Mouse (Mus musculus): Measurements from ENCODE around the gene Dusp3. TPM values are rescaled to one million over a fixed set of nuclear protein-coding genes. Genes with fewer than 3 reads are reported as not detected.

Gene Dusp3
- polyA plus RNA-seq, 1 experiment from 2014 or later = 14.5 TPM

DNA sequence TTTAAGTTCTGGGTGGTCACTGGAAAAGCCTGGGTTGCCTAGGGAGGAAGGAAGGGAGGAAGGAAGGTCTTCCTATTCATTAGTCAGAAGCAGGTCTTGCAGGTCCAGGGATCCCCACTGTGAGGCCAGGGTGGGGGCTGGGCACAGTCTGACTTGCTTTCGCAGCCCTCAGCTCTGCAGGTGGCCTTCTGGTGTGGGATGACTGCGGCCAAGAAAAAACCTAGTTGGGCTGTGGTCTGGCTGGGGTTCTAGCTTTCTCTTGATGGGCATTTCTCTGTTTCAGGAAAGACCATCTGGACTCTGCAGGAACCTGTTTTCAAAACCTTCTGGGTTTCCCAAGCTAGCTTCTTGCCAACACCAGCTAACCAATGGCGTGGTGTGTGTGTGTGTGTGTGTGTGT is 43.8 kb downstream of the Dusp3 start:
- Histone ChIP-seq H3K27me3 (replicated peaks; ENCODE audit: control insufficient read depth, insufficient read depth, low read length) (peaks cover under 1% of the 10 kb centered on the region; the same call in 1 of the 2 replicates), H3K27ac (ENCODE audit: low read length) (no peak overlapping the region), H3K4me1 (replicated peaks; ENCODE audit: control insufficient read depth, insufficient read depth, low read length) (no peaks in the 10 kb centered on the region), H3K4me3 (replicated peaks; ENCODE audit: low read length) (no peak overlapping the region), H3K4me2 (ENCODE audit: low read length) (no peak overlapping the region), H3K9me3 (ENCODE audit: control insufficient read depth, low read length) (no peaks in the 10 kb centered on the region), H3K9ac (replicated peaks; ENCODE audit: low read depth, low read length) (no peak overlapping the region), H3K36me3 (ENCODE audit: control insufficient read depth, insufficient read depth) (no peaks in the 10 kb centered on the region)
- ATAC-seq = no peak
- 42% methylated on average over 3 of the region's 3 CpGs for WGBS

DNA sequence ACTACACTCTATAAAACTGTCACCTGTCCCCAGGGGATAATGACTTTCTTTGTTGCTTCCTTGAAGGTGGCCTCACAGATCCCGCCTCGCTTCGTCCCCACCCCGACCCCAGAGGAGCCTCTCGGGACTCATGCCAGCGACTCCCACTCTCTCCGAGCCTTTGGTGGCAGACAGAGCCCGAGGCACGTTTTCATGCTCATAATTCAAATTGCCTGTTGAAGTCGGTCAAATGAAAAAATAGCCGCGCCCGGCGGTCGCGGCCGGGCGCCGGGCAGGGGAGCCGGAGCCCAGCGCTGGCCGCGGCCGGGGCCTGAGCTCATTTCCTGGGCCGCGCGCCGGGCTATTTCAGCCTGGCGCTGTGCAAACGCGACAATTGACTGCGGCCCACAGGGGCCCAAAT is 49.7 kb downstream of the Dusp3 start:
- no peaks in the 10 kb centered on the region for H3K36me3 ChIP-seq (ENCODE audit: control insufficient read depth, insufficient read depth)
- under 1% methylated on average over 32 of the region's 32 CpGs for WGBS
- no peak for ATAC-seq
- peak overlapping the region; percentile 66 for H3K9ac ChIP-seq (replicated peaks; ENCODE audit: low read depth, low read length)
- H3K4me2 ChIP-seq (ENCODE audit: low read length) = peak overlapping the region; percentile 80
- H3K27me3 ChIP-seq (replicated peaks; ENCODE audit: control insufficient read depth, insufficient read depth, low read length) = peaks cover 10% of the 10 kb centered on the region
- peak overlapping the region; percentile 46 for H3K4me3 ChIP-seq (replicated peaks; ENCODE audit: low read length)
- H3K9me3 ChIP-seq (ENCODE audit: control insufficient read depth, low read length) = no peaks in the 10 kb centered on the region
- no peak overlapping the region for H3K27ac ChIP-seq (ENCODE audit: low read length)
- peaks cover 10% of the 10 kb centered on the region for H3K4me1 ChIP-seq (replicated peaks; ENCODE audit: control insufficient read depth, insufficient read depth, low read length)

DNA sequence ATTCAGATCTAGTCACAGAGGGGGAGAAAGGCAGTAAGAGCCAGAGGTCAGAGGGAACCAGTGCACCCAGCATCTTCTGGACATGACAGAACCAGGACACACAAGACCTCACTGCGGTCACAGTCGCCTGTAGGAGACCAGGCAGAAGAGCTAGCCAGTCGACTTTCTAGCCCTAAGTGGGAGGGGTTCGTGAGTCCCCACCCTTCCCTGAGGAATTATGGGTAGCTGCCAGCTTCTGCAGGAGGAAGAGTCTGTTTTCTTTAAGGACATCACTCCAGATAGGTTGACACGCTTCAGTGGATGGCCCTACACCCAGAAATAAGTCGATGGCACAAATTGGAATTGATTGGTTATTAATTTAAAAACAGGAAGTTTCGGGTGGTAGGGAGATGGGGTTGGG is 50.4 kb downstream of the Dusp3 start:
- Histone ChIP-seq H3K4me1 (replicated peaks; ENCODE audit: control insufficient read depth, insufficient read depth, low read length) (peaks cover 10% of the 10 kb centered on the region), H3K27me3 (replicated peaks; ENCODE audit: control insufficient read depth, insufficient read depth, low read length) (peaks cover 10% of the 10 kb centered on the region), H3K4me3 (replicated peaks; ENCODE audit: low read length) (no peak overlapping the region), H3K9ac (replicated peaks; ENCODE audit: low read depth, low read length) (no peak overlapping the region), H3K9me3 (ENCODE audit: control insufficient read depth, low read length) (no peaks in the 10 kb centered on the region), H3K27ac (ENCODE audit: low read length) (no peak overlapping the region), H3K4me2 (ENCODE audit: low read length) (no peak overlapping the region), H3K36me3 (ENCODE audit: control insufficient read depth, insufficient read depth) (no peaks in the 10 kb centered on the region)
- 34% methylated on average over 7 of the region's 7 CpGs for WGBS
- ATAC-seq = no peak

DNA sequence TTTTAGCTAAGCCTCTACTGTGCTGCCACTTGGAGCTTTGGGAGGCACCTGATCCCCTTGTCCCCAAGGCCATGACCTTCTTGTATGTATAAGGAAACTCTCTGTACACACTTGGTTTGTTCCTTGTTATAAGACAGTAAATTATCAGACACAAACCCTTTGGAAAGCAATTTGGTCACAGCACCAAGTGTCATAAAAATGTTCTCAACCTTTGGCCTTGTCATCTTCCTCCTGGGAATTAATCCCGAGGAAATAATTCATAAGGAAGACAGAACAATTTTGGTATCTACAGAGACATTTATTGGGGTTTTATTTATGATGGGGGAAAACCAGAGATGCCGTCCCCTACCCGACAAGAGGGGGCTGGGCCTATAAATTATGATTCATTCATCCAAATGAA is 51.1 kb downstream of the Dusp3 start:
- WGBS = 90% methylated on average over 3 of the region's 3 CpGs
- Histone ChIP-seq H3K4me3 (replicated peaks; ENCODE audit: low read length) (no peak overlapping the region), H3K4me1 (replicated peaks; ENCODE audit: control insufficient read depth, insufficient read depth, low read length) (peaks cover 10% of the 10 kb centered on the region), H3K27ac (ENCODE audit: low read length) (no peak overlapping the region), H3K9me3 (ENCODE audit: control insufficient read depth, low read length) (no peaks in the 10 kb centered on the region), H3K9ac (replicated peaks; ENCODE audit: low read depth, low read length) (no peak overlapping the region), H3K36me3 (ENCODE audit: control insufficient read depth, insufficient read depth) (no peaks in the 10 kb centered on the region), H3K27me3 (replicated peaks; ENCODE audit: control insufficient read depth, insufficient read depth, low read length) (peaks cover 10% of the 10 kb centered on the region), H3K4me2 (ENCODE audit: low read length) (no peak overlapping the region)
- ATAC-seq = no peak

DNA sequence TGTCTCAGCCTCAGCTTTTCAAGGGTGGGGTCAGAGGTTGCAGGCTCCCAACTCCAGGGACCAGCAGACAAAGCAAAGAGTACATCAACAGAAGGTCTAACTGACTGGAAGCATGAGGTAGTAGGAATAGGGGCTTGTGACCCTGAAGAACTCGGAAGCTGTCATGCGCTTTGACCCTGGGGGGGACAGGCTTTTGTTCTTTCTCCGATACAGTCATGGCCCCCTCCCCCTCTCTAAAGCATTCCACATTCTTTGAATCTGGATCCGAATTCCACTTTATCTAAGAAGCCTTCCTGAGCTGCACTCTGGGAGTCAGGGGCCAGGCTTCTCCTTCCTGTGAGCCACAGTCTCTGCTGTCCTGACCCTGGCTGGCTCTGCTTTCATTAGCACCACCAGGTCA is 54.8 kb downstream of the Dusp3 start:
- ATAC-seq = no peak
- no peaks in the 10 kb centered on the region for H3K36me3 ChIP-seq (ENCODE audit: control insufficient read depth, insufficient read depth)
- 60% methylated on average over 4 of the region's 4 CpGs for WGBS
- no peaks in the 10 kb centered on the region for H3K9me3 ChIP-seq (ENCODE audit: control insufficient read depth, low read length)
- H3K27me3 ChIP-seq (replicated peaks; ENCODE audit: control insufficient read depth, insufficient read depth, low read length) = peaks cover 4% of the 10 kb centered on the region; the same call in 1 of the 2 replicates
- H3K27ac ChIP-seq (ENCODE audit: low read length) = no peak overlapping the region
- H3K4me1 ChIP-seq (replicated peaks; ENCODE audit: control insufficient read depth, insufficient read depth, low read length) = peaks cover 1% of the 10 kb centered on the region
- no peak overlapping the region for H3K9ac ChIP-seq (replicated peaks; ENCODE audit: low read depth, low read length)
- no peak overlapping the region for H3K4me2 ChIP-seq (ENCODE audit: low read length)
- no peak overlapping the region for H3K4me3 ChIP-seq (replicated peaks; ENCODE audit: low read length)

DNA sequence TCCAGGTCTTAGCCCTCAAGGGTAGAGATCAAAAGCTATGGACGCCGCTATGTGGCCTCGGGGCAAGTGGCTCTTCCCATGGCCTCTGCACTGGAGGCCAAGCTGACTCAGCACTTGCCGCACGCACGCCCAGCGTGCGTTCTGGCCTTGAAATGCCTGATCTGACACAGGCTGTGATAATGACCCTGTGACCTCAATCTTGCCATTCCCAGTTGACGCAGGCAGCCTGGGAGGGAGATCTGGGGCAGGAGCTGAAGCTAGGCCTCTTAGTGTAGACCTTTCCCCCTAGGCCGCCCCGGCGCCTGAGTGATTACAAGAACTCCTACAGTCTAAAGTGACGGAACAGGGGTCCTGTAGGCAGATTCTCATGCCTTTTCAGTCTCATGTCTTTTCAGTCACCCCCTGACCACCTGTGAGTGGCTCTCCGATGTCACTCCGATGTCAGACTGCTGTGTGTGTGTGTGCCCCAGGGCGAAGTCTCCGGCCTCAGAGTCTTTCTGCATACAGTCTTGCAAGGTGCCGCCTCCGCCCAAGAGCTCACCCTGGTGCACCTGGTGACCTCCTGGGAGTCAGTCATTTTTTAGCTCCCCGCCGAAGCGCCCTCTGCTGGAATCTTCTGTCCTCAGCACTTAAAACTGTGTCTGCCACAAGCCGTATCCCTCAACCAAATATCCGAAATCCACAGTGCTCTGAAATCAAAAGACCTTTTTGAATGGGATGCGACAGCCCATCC is 58.6 kb downstream of the Dusp3 start:
- Histone ChIP-seq H3K4me2 (ENCODE audit: low read length) (no peak overlapping the region), H3K4me1 (replicated peaks; ENCODE audit: control insufficient read depth, insufficient read depth, low read length) (no peaks in the 10 kb centered on the region), H3K36me3 (ENCODE audit: control insufficient read depth, insufficient read depth) (no peaks in the 10 kb centered on the region), H3K27ac (ENCODE audit: low read length) (no peak overlapping the region), H3K4me3 (replicated peaks; ENCODE audit: low read length) (no peak overlapping the region), H3K9me3 (ENCODE audit: control insufficient read depth, low read length) (no peaks in the 10 kb centered on the region), H3K9ac (replicated peaks; ENCODE audit: low read depth, low read length) (no peak overlapping the region), H3K27me3 (replicated peaks; ENCODE audit: control insufficient read depth, insufficient read depth, low read length) (no peaks in the 10 kb centered on the region)
- no peak for ATAC-seq
- WGBS = 48% methylated on average over 25 of the region's 25 CpGs

DNA sequence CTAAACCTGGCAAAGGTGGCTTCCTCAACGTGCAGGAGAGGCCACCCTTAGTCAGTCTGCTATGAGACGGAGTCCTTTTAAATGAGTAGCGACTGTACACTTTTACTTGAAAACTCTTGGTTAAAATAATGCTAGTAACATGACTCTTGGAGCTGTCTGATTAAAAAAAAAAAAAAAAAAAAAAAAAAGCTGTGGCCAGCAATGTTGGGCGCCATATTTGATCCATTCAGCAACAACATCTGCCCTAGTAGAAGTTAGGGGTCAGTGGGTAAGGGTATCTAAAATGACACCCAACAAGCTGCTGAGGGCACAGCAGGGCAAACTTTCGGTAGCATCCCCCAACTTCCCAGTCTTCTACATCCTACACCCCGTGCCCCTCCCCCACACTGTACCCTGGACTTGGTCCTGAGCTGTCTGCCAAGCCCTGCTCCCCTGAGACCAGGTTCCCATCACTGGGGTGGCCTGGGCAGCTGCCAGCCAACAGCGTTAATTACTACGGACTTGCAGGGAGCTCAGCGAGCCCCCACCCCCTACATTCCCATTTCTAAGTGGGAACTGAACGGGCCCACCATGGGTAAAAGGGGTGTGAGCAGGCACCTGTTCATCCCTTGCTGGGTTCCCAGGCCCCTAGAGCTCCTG is 59.7 kb downstream of the Dusp3 start:
- WGBS = 72% methylated on average over 10 of the region's 10 CpGs
- Histone ChIP-seq H3K4me2 (ENCODE audit: low read length) (no peak overlapping the region), H3K4me3 (replicated peaks; ENCODE audit: low read length) (no peak overlapping the region)

DNA sequence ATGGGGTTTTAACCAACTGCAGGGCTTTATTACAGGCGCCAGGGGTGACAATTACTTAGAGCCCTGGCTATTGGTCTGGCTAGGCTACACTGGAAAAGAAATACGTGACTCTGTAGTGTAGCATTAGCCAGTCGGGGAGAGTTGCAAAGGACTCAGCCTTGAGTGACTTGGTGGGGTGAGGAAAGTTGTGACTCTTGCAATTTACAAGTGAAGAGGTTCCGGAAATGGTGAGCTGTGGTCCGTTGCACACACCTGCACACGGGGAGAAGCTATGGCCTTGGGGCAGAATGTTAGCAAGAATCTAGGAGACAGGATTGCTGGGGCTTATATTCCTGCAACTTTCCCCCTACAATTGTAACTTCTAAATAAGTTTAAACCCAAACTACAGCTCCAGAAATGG is 61.2 kb downstream of the Dusp3 start:
- H3K4me2 ChIP-seq (ENCODE audit: low read length) = no peak overlapping the region
- no peak overlapping the region for H3K27ac ChIP-seq (ENCODE audit: low read length)
- H3K9me3 ChIP-seq (ENCODE audit: control insufficient read depth, low read length) = no peaks in the 10 kb centered on the region
- H3K9ac ChIP-seq (replicated peaks; ENCODE audit: low read depth, low read length) = no peak overlapping the region
- H3K27me3 ChIP-seq (replicated peaks; ENCODE audit: control insufficient read depth, insufficient read depth, low read length) = no peaks in the 10 kb centered on the region
- WGBS = 73% methylated on average over 6 of the region's 6 CpGs
- ATAC-seq = no peak
- no peak overlapping the region for H3K4me3 ChIP-seq (replicated peaks; ENCODE audit: low read length)
- H3K4me1 ChIP-seq (replicated peaks; ENCODE audit: control insufficient read depth, insufficient read depth, low read length) = no peaks in the 10 kb centered on the region; the same call in 1 of the 2 replicates
- H3K36me3 ChIP-seq (ENCODE audit: control insufficient read depth, insufficient read depth) = no peaks in the 10 kb centered on the region

More for the DNA sequence above, 59.7 kb downstream of the Dusp3 start:
- H3K4me1 ChIP-seq (replicated peaks; ENCODE audit: control insufficient read depth, insufficient read depth, low read length) = no peaks in the 10 kb centered on the region
- no peak for ATAC-seq
- H3K9me3 ChIP-seq (ENCODE audit: control insufficient read depth, low read length) = no peaks in the 10 kb centered on the region
- no peaks in the 10 kb centered on the region for H3K36me3 ChIP-seq (ENCODE audit: control insufficient read depth, insufficient read depth)
- no peaks in the 10 kb centered on the region for H3K27me3 ChIP-seq (replicated peaks; ENCODE audit: control insufficient read depth, insufficient read depth, low read length)
- H3K9ac ChIP-seq (replicated peaks; ENCODE audit: low read depth, low read length) = no peak overlapping the region
- no peak overlapping the region for H3K27ac ChIP-seq (ENCODE audit: low read length)

DNA sequence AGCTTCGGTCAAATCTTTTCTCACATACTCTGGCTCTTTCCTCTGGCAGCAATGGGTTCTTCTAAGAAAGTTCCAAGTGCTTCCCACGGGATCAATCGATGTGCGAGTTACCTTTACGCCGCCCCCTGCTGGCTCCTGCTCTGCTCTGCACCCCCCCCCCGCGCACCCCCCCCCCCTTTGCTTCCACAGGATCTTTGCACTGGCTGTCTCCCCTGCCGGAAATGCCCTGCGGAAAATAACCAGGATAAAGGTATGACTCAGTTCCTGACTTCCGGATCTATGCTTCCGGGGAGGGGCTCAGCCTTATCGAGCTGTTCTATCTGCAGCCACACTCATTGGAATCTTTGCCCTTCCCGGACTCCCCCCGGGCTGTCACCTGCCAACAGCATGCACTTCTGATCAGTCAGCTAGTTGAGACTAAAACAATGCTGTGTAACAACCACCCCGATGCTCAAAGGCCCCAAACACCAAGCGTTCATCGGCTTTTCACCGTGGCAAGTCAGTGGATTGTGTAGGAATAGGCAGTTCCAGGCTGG is 62.3 kb downstream of the Dusp3 start:
- no peaks in the 10 kb centered on the region; the same call in 1 of the 2 replicates for H3K4me1 ChIP-seq (replicated peaks; ENCODE audit: control insufficient read depth, insufficient read depth, low read length)
- H3K27ac ChIP-seq (ENCODE audit: low read length) = no peak overlapping the region
- no peak for ATAC-seq
- no peak overlapping the region for H3K9ac ChIP-seq (replicated peaks; ENCODE audit: low read depth, low read length)
- no peak overlapping the region for H3K4me3 ChIP-seq (replicated peaks; ENCODE audit: low read length)
- H3K4me2 ChIP-seq (ENCODE audit: low read length) = no peak overlapping the region
- no peaks in the 10 kb centered on the region for H3K36me3 ChIP-seq (ENCODE audit: control insufficient read depth, insufficient read depth)
- 81% methylated on average over 15 of the region's 19 CpGs for WGBS
- H3K9me3 ChIP-seq (ENCODE audit: control insufficient read depth, low read length) = no peaks in the 10 kb centered on the region
- H3K27me3 ChIP-seq (replicated peaks; ENCODE audit: control insufficient read depth, insufficient read depth, low read length) = no peaks in the 10 kb centered on the region

All from forebrain, embryonic 16.5 days (tissue).